Mouse (Mus musculus) natural killer cell, adult 2 months (primary cell): ENCODE results near the gene Mertk.

Experiments
- DNase-seq, 2 experiments: peaks; one replicate each; pipeline ENCODE4 v3.0.0; 2022; ENCODE audit warnings: low spot score in 2 of 2

Mertk gene

DNA sequence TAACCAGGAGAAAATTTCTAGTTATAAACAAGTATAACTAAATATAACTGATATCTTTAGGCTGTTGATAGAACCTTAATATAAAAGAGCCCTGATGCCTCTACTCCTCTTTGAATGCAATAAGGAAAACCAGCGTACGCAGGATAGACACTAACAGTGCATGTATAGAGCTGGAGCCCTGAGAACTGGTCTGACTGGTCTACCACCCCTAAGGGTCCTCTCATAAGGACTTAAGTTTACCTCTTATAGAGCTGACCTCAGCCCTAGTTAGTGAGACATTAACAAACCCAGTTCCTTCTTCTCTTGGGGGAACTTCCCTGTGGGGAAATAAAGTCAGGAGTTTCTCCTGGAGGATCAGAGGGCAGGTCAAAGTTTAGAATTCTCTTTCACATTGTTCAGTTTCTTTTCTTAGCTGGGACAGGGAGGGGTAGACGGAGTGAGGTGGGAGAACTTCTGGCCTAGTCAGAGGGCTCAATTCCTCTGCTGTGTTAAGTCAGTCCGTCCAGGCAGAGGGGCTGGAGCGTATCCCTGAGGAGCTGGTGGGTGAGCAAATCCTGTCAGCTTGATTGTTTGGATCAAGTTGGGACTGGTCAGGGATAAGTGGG, 23.5 kb downstream of the Mertk start:
- no peak for DNase-seq

DNA sequence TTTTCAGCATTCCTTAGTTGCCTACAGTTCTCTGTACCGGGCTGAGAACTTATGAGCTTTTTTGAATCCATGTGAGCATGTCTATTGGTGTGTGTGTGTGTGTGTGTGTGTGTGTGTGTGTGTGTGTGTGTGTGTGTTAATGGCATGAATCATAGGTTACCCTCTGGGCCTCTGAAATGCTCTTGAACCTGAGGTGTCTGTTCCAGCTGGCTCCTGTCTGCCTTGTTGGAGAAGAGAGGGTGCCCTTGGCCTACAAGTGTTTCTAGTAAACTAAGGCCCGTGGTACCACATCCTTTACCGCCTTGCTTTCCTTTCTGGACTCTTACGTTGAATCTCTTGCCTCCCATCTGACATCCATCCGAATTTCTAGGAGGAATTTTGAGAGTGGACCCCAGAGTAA, 27.3 kb downstream of the Mertk start:
- DNase-seq: no peak

DNA sequence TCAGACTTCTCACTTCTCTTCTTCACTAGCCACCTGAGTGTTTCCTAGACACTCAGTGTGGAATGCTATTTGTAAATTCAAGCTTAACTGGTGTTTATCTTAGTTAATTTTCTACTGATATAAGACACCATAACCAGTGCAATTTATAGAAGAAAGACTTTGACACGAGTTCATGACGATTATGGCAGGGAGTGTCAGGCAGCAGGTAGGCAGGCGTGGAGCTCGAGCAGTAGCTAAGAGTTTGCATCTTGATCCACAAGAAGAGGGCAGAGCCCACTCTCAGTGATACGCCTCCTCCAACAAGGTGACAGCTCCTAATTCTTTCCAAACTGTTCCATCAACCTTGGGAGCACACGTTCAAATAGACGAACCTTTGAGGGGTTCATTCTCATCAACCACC, 27.9 kb downstream of the Mertk start:
- DNase-seq: no peak

DNA sequence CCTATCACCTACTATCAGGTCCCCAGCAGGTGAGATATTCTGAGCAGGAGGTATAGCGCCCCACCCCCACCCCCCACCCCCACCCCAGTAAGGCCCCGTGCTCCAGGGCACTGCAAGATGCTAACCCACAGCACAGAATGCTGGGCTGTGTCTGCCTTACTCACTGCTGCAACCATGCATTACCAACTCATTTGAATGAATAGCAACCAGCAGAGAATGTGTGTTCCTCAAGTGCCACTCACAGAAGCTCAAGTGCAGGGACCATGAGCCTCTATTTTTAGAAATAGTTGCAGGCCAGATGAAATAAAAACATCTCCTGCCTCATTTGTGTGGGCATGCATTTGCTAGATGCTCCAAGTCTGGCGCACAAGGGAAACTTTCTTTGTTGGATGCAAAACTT, 28.8 kb downstream of the Mertk start:
- no peak for DNase-seq

DNA sequence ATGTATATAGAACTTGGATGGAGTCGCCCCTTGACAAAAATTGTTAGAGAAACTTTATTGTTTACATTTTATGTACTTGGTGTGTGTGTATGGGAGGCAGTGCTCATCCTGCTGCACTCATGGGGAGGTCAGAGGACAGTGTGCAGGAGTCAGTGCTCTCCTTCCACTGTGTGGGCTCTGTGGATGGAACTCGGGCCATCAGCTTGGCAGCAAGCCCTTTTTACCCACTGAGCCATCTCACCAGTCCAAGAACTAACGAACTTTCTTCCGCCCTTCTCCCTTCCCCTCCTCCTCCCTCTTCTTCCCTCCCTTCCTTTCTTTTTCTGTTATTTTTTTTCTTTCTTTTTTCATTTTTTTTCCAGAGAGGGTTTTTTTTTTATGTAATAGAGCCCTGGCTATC, 29.3 kb downstream of the Mertk start:
- DNase-seq: no peak

DNA sequence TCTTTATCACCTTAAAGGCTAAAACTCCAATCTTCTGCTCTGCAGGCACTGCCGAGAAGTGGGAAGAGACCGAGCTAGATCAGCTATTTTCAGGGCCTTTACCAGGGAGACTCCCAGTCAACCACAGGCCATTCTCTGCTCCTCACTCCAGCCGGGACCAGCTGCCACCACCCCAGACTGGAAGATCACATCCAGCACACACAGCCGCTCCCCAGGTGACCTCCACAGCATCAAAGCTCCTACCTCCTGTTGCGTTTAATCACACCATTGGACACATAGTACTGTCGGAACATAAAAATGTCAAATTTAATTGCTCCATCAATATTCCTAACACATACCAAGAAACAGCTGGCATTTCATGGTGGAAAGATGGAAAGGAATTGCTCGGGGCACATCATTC, 30.4 kb downstream of the Mertk start:
- no peak for DNase-seq

DNA sequence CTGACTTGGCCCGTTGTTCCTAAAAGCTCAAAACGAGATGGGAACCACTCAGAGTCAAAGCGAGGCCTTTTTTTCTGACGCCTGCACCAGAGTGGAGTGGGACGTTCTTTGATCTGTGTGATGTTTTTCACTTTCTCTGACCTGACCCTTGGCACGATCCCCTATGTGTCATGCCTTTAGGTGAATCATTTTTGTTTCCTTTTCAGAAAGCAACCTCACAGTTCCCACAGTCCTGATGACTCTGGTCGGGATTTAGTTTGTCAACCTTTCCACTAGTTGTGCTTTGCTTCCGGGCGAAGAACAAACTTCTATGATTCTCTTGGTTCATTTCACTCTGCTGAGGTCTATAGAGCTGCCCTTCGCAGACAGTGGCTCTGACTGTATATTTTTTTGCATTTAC, 32.8 kb downstream of the Mertk start:
- no peak for DNase-seq

DNA sequence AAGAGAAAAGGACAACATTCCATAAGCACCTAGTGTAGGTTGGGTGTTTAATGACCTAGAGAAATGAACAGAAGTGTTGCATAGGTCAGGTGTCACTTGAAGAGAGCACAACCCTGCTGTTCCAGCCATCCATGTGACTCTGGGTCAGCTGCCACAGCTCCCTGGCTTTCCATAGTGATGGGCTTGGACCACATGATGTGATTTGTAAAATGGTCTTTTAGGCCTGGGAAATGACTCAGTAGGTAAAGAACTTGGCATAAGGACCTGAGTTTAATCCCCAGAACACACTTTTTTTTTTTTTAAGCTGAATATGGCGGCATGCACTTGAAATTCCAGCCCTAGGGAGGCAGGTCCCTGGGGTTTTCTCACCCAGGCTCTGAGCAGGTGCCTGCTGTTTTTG, 33.2 kb downstream of the Mertk start:
- DNase-seq: no peak

DNA sequence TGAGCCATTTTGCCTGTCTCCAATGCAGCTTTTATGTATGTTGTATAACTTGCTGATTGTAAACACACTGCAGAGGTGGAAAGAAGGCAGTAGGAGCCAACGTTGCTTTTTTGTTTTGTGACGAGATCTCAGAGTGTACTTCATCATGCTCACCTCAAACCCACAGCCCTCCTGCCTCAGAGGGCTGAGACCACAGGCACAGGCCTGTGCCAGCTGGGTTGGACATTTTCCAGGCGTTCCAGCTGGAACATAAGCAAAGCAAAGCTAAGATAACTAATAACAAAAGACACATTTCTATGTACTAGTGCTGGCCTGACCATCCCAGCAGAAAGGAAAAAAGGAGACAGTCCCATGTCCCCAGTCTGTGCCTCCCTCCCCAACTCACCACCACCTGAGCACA, 36.3 kb downstream of the Mertk start:
- DNase-seq: no peak

DNA sequence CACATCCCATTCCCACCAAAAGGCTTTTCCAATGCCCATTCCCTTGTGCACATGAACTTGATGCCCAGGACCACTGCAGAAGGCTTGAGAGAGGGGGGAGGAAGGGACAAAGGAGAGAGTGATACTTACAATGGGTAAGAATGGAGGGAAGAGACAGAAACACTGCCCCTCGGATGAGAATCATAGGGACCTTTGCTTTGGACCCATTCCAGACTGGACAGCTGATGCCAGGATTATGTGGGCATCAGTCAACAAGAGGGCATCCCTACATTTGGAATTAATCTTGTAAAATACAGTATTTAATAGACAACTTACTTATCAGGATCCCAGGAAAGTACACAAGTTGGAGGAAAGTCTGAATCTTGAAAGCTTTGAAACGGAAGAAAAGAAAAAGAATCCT, 38.3 kb downstream of the Mertk start:
- no peak for DNase-seq

DNA sequence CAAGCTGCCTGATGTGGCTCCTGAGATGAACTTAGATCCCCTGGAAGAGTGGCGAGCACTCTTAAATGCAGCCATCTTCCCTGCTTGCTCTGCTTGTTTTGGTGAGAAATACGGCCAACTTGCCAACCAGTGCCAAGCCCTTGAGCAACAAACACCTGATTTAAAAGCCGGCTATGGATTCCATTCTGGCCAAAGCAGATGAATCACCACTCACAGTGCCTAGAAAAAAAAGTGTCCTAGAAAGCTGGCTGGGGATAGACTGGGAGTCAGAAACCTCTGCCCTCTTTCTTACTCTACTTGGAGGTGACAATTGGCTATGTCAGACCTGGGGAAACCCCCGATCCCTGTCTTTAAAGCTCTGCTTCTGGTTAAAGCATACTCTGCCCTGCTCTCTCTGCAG, 39.0 kb downstream of the Mertk start:
- no peak for DNase-seq

DNA sequence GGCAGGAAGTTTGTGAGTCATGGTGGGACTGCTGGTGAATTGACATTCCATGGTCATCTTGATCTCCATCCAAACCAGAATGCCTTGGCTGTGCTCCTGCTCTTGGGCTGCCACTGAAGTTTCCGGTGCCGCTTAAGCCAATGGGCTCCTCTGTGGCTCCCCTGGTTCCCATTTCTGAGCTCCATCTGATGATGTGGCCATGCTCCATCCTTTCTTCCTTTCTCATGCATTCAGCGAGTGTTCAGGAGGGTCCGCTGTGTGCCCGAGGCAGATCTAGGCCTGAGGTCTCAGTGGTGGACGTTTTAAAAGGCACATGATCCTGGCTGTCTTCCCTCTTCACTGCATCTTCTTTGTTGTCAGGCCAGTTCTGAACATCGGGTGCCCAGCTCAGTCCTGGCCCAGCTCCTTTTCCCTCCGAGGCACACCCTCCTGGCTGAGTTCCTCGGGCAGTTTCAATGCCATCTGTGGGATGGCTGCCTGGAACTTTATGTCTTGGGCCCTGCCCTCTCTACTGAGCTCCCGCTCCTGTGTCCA, 40.0 kb downstream of the Mertk start:
- DNase-seq: no peak

DNA sequence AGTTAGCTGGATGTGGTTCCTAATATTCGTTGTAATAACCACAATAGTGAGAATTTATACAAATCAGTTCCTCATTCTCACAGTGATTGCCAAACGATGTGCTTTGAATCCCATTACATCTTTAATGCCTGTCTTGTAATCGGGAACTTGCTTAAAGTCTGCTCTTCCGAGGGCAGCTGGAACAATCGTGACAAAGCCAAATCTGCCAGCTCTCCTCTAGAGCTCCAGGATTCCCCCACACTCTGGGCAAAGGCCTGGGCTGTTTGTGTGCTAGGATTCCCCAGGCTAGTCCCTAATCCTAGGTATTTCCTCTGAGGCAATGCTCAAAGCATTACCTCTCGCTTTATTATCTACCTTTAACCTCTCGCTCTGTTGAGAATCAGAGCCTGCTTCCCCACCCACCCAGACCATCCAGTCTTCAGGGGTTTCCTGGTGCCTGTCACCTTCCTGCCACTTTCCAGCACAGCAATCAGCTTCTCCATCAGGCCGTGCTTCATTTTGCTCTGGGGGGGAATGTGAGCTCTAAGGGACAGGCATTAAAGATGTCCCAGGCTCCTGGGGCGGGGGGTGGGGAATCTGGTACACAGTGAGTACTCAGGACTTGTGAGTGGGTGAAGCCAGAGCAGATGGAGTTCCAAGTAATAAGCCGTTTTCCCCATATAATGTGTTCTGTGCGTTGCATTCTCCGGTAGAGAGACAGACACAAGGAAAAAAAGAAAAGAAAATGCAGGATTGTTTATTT, 47.3 kb downstream of the Mertk start:
- no peak for DNase-seq

DNA sequence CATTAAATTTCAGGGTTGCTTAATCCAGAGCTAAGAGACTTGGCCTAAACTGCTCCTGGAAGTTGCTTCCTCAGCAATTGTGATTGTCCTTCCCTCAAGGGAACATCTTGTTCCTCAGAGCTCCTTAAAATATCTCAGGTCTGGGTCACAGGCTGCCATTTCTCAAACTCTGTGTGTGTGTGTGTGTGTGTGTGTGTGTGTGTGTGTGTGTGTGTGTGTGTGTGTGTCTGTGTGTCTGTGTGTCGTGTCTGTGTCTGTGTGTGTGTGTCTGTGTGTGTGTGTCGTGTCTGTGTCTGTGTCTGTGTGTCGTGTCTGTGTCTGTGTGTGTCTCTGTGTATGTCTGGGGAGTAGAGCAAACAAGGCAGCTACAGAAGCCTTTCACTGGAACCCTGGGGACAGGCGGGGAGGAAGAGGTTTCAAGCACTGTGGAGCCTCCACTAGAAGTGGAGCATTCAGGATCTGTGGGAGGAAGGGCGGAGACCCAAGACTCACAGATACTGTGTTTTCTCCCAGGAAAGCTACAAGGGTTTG, 47.9 kb downstream of the Mertk start:
- DNase-seq: no peak

DNA sequence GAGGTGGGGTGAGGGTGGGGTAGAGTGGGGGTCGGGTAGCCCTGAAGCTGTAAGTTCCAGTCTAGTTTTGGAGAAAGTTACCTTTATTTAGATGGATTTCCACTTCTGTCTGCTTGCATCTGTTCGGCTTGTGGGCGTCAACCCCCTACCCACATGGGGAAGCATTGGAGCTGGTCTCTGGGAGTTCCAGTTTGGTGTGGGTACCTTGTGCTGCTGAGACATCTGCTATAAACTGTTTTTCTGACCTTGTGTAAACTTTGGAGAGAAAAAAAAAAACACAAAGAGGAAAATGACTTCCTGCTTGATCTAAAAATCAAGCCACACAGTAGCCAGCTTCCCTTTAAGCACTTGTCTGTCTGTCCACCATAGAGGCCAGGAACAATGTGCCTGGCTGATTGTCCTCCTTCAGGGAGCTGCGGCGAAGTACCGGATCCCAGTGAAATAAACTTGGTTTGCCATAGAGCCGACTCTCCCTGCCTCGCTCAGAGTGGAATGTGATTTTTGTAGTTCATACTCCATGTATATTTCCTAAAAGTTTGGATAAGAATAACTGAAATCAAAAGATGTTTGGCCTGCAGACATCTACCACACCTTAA, 48.8 kb downstream of the Mertk start:
- no peak for DNase-seq

DNA sequence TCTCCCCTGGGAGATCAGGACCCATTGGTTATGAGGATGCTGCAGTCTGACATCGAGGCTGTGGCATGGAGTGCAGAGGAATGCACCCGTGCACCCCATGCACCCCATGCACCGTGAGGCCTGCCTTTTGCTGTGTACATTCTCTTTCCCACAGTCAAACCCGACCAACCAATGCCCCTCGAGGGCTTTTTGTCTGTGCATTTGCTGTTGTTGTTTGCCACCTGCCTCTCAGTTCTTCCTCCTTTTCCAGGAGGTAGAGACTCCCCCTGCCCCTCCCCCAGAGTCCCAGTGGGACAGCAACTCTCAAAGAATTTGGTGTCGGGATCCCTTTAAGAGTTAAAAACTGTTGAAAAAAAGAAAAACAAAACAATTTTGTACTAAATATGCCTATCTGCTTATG, 49.4 kb downstream of the Mertk start:
- DNase-seq: no peak

DNA sequence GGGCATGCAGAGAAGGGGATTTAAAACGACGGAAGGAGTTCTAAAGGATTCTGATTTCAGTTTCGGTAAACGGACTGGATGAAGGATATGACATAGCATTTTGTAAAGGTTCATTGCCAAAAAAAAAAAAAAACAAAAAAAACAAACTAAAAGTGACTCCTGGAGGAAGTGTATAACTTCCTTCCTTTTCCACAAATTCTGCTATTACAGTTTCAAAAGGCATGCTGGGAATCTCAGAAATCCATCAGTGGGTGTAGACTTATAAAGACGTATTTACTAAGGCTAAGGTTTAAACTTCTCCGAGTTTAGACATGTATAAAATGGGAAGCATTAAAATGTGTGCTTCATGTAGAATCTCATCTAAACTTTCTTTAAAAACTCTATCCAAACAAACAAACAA, 52.3 kb downstream of the Mertk start:
- DNase-seq: no peak

DNA sequence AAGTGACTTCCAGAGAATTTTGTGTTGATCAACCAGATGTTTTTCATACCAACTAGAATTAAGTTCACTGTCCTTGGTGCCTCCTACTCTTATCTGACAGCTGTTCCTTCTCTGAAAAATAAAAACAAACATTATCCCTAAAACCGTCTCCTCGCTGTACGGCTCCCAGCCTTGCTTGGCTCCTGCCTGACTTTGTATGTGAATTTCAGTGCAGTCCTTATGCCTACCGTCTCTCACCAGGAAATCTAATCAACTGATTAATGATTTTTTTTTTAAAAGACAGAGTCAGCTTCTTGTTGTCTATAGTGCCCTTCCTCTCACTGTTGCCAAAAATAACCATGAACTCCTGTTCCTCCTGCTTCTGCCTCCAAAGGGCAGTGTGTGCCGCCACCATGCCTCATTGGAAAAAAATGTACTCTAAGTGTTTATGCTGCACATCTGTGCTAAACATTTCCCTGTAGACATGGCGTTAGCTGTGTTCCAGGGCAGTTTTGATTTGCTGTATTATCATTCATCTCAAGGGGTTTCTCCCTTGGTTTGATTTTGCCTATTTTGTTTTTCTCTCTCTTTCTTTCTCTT, 54.6 kb downstream of the Mertk start:
- DNase-seq: no peak

DNA sequence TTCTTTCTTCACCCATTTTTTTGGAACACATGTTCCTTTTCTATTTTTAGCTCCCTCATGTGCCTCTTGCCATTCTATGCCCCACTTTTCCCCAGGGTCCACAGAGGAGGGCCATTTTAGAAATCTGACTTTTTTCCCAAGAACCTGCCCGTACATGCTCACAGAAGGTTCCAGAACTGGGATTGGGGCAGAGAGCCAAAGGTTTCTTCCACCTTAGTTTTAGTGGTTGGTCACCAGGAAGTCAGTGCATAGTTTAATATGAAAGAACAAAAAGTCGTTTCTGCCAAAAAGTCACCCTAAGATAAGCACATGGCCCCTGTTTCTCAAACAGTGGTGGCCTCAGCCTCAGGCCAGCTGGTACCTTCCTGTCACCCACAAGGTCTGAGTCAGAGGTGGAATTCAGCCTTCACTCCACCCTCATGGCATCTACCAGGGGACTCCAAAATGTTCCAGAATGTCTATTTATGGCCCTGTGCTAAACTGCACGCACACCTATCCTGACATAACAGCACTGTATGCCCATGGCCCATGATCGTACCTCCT, 56.5 kb downstream of the Mertk start:
- DNase-seq: no peak

DNA sequence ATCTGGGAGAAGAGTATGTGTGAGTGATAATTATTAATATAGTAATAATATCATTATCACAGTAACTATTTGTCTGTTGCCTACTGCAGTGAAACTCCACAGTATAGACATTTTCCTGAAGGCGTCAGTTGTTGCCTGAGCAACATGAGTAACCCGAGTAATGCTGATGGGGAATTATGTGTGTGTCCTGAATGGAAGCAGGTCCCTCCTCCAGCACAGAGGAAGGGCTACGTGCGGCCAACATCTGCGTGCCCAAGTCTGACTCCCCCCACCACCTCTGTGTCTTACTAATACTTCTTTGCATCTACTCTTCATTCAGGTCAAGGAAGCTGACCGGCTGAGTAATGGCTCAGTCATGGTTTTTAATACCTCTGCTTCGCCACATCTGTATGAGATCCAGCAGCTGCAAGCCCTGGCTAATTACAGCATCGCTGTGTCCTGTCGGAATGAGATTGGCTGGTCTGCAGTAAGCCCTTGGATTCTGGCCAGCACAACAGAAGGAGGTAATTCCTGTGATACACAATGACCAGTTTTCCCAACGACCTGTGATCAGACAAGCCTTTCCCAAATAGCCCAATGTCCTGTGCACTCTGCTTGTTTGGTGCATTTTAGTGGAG, 60.1 kb downstream of the Mertk start:
- DNase-seq: no peak

DNA sequence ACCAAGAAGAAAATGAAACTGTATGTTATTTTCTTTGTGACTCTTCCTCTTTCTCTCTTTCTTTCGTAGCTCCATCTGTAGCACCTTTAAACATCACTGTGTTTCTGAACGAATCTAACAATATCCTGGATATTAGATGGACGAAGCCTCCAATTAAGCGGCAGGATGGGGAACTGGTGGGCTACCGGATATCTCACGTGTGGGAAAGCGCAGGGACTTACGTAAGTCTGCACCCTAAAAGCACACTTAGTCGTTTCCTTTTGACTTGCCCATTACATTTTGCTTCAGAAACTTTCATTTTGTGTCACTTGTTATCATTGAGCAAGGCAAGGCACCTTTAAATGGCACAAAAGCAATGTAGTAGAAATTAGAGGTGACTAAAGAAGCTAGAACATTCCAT, 63.3 kb downstream of the Mertk start:
- no peak for DNase-seq

DNA sequence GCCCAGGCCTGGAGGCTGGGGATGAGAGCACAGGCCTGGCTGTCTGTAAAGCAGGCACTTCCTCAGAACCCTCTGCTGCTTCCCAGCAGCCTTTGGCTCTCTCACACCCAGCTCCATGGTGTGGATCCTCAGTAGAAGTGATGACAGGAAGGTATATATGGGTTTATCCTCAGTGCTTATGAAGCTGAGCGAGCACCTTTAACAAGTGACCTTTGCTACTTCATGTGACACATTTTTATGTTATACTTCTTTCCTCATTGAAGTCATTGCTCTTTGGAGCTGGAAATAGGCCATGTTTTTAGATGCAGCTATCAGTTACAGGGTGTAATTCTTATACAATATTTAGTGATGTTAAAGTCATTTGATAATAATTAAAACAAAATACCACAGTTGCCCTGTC, 67.0 kb downstream of the Mertk start:
- DNase-seq: no peak
